Mouse (Mus musculus): ENCODE measurements around the gene Meis1. TPM values are rescaled to one million over a fixed set of nuclear protein-coding genes. Genes with fewer than 3 reads are reported as not detected.

Meis1 gene
- polyA plus RNA-seq, 1 experiment from 2014 or later = 29.4 TPM

DNA sequence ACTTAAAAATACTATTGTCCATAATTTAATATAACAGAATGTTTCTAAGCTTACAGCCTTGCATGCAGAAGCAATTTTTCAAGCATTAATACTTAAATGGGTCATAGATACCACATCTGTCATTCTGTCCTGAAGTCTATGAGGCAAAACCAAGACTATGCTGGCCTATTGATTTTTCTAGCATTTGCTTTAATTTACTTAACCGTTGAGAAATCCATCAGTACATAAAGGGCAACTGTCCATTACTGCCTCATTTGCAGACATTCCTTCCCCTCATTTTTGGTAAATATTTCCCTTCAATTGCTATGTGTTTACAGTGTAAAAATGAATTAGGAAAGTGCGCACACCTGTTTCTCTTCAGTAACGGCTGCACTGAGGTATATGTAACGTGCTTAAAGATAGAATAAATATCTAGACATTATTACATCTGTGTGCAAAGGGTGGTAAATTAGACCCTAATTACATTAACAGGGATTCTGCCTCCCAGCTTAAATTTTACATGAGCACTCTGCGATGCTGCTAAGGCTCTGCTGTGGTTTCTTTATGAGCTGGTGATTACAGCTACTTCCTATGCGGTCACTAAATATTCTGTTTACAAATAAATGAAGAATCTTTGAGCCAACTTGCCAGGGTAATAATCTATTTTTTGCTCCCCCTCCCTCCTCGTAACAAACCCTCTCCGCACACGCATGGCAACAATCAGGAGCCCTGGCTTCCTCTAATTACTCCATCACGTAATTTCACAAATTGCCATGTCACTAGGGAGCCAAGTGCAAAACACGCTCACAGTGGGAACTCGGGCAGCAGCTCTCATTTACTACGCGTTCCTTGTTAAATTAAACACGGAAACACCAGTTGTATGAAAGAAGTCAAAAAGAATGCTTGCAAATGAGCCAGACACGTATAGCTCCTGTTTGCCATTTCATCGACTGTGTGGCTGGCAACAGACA is 88.7 kb downstream of the Meis1 start:
- H3K27me3 ChIP-seq = no peaks in the 10 kb centered on the region
- peak overlapping the region; percentile 20 for H3K4me2 ChIP-seq (replicated peaks)
- no peaks in the 10 kb centered on the region for H3K36me3 ChIP-seq
- 26% methylated on average over 17 of the region's 17 CpGs for WGBS
- H3K9ac ChIP-seq (replicated peaks) = 0 out of 2 replicates have a peak overlapping the region, but pooled peaks have one; percentile 1
- H3K4me3 ChIP-seq = no peak overlapping the region
- no peaks in the 10 kb centered on the region for H3K9me3 ChIP-seq
- peaks cover 38% of the 10 kb centered on the region for H3K4me1 ChIP-seq
- peak overlapping the region; percentile 64 for H3K27ac ChIP-seq (replicated peaks)
- peak; percentile 57 for ATAC-seq (replicated peaks)

DNA sequence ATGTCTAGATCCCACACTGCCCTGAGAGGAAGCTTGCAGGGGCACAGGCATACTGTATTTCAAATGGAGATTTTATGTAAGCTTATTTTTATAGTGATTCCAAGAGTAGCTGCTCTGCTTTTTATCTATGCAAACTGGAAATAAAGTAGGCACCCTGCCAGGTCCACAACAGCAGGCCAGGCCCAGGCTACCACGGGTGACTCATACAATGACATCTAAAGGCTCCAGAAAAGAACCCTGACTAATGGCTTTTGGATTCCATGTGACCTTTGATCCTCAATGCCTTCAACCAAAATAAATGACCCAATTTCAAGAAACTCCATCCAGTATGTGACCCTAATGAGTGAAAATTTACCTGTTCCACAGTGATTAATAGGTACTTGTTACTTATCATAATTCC is 91.4 kb downstream of the Meis1 start:
- no peaks in the 10 kb centered on the region for H3K27me3 ChIP-seq
- peaks cover 33% of the 10 kb centered on the region for H3K4me1 ChIP-seq
- no peak overlapping the region for H3K4me3 ChIP-seq
- no peak for ATAC-seq (replicated peaks)
- H3K9me3 ChIP-seq = no peaks in the 10 kb centered on the region
- H3K9ac ChIP-seq (replicated peaks) = no peak overlapping the region
- no peak overlapping the region for H3K27ac ChIP-seq (replicated peaks)
- 0% methylated on average over 1 of the region's 1 CpGs for WGBS
- H3K4me2 ChIP-seq (replicated peaks) = no peak overlapping the region
- no peaks in the 10 kb centered on the region for H3K36me3 ChIP-seq

DNA sequence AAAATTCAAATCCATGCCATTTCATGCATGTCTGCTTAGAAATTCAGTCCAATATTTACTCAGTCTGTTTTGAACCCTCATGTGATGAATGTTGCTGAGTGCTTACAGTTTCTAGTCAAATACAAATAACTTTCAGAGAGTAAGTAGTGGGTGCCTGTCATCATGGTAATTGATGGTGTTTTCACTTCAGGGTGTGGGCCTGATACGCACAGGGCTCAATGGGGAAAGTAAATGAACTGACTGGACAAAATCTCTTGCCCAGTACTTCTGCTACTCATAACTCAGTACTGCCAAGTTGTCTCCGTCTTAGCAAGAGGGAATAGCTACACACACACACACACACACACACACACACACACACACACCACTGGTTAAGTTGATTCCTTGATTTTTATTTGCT is 92.0 kb downstream of the Meis1 start:
- Histone ChIP-seq H3K9me3 (no peaks in the 10 kb centered on the region), H3K9ac (replicated peaks) (no peak overlapping the region), H3K36me3 (no peaks in the 10 kb centered on the region), H3K4me3 (no peak overlapping the region), H3K4me2 (replicated peaks) (no peak overlapping the region), H3K4me1 (peaks cover 31% of the 10 kb centered on the region), H3K27me3 (no peaks in the 10 kb centered on the region), H3K27ac (replicated peaks) (no peak overlapping the region)
- ATAC-seq (replicated peaks) = no peak
- WGBS = 62% methylated on average over 2 of the region's 2 CpGs

DNA sequence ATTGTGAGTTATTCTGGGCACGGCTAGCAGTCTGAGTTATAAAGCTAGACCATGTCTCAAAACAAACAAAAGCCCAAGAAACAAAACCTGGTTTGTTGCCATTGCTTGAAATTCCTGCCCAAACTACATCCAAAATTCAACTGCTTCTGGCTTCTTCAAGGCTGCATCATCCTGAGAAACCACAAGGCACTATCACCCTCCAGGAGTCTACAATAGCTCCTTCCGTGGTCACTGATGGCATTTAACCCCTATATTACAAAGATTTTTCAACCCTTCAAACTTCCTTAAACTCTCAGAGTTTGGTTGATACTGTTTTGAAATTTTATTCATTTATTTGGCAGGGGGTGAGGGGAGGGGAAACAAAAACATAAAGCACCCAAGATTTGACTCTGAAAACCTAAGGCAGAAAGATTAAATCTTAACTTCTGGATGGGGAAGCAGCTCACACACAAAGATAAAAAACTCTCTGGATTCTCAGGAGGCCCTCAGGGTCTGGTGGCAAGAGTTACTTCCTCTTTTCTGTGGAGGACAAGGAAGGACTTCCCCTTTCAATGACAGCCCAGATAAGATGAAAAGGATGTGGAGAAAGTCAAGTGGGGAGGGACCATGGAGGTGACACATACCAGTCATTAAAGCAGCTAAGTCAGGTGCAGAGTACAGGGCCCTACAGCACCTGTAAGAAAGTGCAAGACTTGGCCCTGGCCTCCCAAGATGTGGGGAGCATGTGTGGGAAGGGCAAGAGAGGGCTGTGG is 94.0 kb downstream of the Meis1 start:
- H3K27me3 ChIP-seq = no peaks in the 10 kb centered on the region
- no peaks in the 10 kb centered on the region for H3K9me3 ChIP-seq
- H3K4me2 ChIP-seq (replicated peaks) = no peak overlapping the region
- H3K4me1 ChIP-seq = peaks cover 10% of the 10 kb centered on the region
- no peak for ATAC-seq (replicated peaks)
- H3K4me3 ChIP-seq = no peak overlapping the region
- WGBS = 72% methylated on average over 2 of the region's 2 CpGs
- H3K9ac ChIP-seq (replicated peaks) = no peak overlapping the region
- no peak overlapping the region for H3K27ac ChIP-seq (replicated peaks)
- H3K36me3 ChIP-seq = no peaks in the 10 kb centered on the region

DNA sequence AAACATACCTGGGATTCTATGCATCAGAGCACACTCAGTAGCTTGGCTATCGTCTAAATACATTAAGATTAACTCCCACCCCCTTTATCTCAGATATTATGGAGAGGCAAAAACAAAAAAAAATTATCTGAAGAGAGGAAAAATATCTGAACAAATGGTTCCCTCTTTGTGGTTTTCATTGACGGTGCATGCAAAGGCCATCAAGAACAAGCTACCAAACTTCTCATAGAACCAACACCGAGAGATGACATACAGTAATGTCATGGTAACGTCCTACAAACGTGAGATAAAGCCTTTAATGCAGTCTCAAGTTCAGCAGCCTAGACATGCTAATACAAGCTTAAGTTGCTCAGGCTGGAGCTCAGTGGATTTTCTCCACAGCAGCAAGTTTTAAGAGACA is 95.5 kb downstream of the Meis1 start:
- no peaks in the 10 kb centered on the region for H3K36me3 ChIP-seq
- H3K4me1 ChIP-seq = peaks cover 20% of the 10 kb centered on the region
- no peak overlapping the region for H3K4me2 ChIP-seq (replicated peaks)
- WGBS = 88% methylated on average over 5 of the region's 5 CpGs
- H3K4me3 ChIP-seq = no peak overlapping the region
- ATAC-seq (replicated peaks) = no peak
- no peak overlapping the region for H3K27ac ChIP-seq (replicated peaks)
- H3K9me3 ChIP-seq = no peaks in the 10 kb centered on the region
- H3K9ac ChIP-seq (replicated peaks) = no peak overlapping the region
- H3K27me3 ChIP-seq = no peaks in the 10 kb centered on the region

DNA sequence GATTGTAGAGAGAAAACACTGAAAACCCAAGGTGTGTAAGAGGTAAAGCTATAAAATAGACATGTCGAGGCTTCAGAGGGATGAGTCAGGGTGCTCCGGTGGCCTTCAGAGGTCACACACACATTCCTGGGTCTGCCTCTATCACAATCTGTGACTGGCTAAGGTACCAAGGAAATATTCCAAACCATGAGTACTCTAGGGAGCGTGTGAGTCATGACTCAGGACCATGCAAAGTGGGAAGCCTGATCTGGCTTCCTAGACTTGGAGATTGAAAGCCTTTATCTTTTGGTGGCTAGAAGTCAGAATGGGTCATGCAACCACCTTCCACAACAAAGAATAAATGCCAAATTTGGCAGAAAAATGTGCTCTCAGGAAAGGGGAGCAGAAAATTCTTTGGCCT is 98.1 kb downstream of the Meis1 start:
- no peak overlapping the region for H3K9ac ChIP-seq (replicated peaks)
- H3K4me2 ChIP-seq (replicated peaks) = no peak overlapping the region
- H3K27me3 ChIP-seq = no peaks in the 10 kb centered on the region
- 96% methylated on average over 3 of the region's 3 CpGs for WGBS
- no peak overlapping the region for H3K27ac ChIP-seq (replicated peaks)
- no peaks in the 10 kb centered on the region for H3K36me3 ChIP-seq
- peaks cover 38% of the 10 kb centered on the region for H3K4me1 ChIP-seq
- no peaks in the 10 kb centered on the region for H3K9me3 ChIP-seq
- H3K4me3 ChIP-seq = no peak overlapping the region
- no peak for ATAC-seq (replicated peaks)

DNA sequence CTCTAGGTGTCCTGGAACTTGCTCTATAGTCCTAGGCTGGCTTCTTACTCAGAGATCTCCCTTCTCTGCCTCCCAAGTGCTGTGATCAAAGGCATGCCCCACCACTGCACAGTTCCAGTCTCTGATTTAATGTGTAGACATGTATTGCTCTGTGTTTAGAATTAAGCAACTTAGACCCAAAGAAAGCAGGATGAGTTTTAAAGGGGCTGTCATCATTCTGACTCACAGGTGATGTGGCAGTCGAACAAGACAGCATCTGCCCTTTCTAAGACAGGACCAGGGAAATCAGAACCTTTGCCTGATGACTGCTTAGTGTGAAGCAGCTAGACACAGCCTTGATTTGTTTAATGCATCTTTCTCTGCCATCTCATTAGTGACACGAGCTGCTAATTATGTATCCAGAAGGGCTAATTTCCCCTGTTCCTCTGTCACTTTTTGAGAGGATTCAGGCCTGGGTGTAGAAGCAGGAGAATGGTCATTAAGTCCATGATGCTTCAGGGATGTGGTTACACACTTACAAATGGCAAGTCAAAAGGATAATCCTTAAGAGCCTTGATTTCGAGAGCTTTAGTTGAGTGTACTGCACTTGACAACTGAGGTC is 99.5 kb downstream of the Meis1 start:
- Histone ChIP-seq H3K9me3 (no peaks in the 10 kb centered on the region), H3K27me3 (no peaks in the 10 kb centered on the region), H3K4me1 (peaks cover 38% of the 10 kb centered on the region), H3K36me3 (no peaks in the 10 kb centered on the region), H3K4me2 (replicated peaks) (no peak overlapping the region), H3K9ac (replicated peaks) (no peak overlapping the region), H3K27ac (replicated peaks) (peak overlapping the region; percentile 51), H3K4me3 (no peak overlapping the region)
- 22% methylated on average over 3 of the region's 3 CpGs for WGBS
- ATAC-seq (replicated peaks) = peak; percentile 35

DNA sequence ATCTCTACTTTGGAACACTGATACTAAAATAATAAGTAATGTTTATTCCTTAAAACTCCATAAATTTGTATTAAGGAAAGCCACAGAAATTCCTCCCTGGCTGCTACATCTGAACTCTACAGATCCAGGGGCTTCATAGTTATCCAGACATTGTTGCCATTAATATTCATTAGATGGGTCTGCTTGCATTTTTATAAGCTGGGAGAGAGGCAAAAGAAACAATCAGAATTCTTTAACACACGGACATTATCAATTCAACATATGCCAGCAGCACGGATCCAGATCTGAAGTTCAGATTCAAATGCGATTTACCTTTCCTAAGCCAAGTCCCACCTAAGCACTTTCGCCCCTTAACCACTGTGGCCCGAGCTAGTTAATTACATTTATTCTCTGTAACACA is 100.9 kb downstream of the Meis1 start:
- Histone ChIP-seq H3K36me3 (no peaks in the 10 kb centered on the region), H3K27ac (replicated peaks) (peak overlapping the region; percentile 56), H3K4me1 (peaks cover 50% of the 10 kb centered on the region), H3K9me3 (no peaks in the 10 kb centered on the region), H3K4me3 (no peak overlapping the region), H3K4me2 (replicated peaks) (no peak overlapping the region; the same call in 1 of the 2 replicates), H3K27me3 (no peaks in the 10 kb centered on the region), H3K9ac (replicated peaks) (no peak overlapping the region)
- WGBS = 16% methylated on average over 5 of the region's 5 CpGs
- ATAC-seq (replicated peaks) = no peak

DNA sequence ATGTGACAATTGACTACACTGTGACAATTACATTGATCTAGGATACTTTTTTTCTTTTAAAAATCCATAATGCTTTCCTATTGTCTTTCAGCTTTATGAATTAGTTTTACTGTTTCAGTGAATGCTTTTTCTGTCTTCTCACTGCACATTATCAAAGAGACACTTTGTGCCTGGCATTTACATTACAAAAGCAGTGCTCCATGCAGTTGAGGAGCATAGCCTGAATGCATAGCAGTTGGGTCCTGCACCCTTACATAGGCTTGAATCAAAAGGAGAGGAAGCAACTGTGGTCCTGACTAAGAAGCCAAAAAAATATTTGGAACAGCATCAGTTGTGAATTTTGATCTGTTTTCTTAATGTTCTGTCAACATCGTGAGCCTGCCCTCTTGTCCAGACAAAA is 105.5 kb downstream of the Meis1 start:
- H3K36me3 ChIP-seq = no peaks in the 10 kb centered on the region
- H3K4me2 ChIP-seq (replicated peaks) = no peak overlapping the region
- no peak overlapping the region for H3K4me3 ChIP-seq
- no peaks in the 10 kb centered on the region for H3K9me3 ChIP-seq
- H3K9ac ChIP-seq (replicated peaks) = no peak overlapping the region
- WGBS = 27% methylated on average over 1 of the region's 1 CpGs
- H3K4me1 ChIP-seq = peaks cover 44% of the 10 kb centered on the region
- ATAC-seq (replicated peaks) = no peak
- H3K27ac ChIP-seq (replicated peaks) = peak overlapping the region; percentile 6; the same call in 1 of the 2 replicates
- H3K27me3 ChIP-seq = no peaks in the 10 kb centered on the region

DNA sequence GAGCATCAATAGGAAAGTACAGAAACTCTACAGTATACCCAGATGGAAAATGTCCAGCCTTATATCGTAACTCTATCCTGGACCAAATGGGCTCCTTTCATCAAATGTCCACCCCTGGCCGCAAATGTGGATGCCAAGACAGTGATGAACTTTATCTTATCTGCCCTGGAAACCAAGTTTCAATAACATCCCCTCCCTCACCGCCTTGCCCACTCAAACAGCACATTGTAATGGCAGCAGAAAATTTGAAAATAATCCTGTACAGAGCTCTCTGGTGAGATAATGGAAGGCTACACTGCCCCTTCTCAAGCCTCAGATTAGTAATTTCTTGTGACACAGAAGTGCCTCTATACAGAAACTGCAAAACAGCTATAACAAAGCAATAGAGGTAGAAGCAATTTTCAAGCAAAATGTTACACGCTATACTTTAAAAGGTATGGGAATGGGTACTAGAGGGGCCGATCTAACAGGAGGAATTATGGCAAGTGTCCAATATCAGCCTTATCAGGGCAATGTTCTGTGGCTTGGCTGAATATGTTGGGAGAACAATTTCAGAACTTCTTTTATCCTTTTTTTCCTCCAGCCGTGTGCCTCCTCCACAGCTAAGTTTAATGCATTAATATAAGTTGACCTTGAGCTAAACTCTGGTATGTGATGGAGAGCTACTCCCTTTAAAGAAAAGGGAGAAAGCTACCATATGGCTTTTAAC is 106.3 kb downstream of the Meis1 start:
- Histone ChIP-seq H3K27me3 (no peaks in the 10 kb centered on the region), H3K36me3 (no peaks in the 10 kb centered on the region), H3K4me1 (peaks cover 37% of the 10 kb centered on the region), H3K9ac (replicated peaks) (no peak overlapping the region), H3K9me3 (no peaks in the 10 kb centered on the region), H3K4me2 (replicated peaks) (no peak overlapping the region), H3K4me3 (no peak overlapping the region), H3K27ac (replicated peaks) (peak overlapping the region; percentile 33; the same call in 1 of the 2 replicates)
- ATAC-seq (replicated peaks) = no peak
- 54% methylated on average over 6 of the region's 6 CpGs for WGBS

DNA sequence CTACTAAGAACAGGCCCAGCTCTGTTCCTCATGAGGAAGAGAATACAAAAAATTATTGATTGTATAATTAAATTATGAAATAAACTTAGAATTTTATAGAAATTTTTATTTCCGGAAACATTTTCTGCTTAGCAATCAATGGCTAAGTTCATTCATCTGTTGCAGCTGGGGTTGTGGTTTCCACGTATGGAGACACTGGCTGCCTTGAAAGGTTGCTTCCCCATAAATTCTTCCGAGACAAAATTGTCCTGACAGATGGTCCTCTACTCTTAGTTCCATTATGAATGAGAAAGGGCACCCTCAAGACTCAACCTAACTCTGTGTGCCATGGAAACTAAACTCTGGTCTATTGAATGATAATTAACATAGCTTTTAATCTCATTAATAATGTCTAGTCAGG is 111.9 kb downstream of the Meis1 start:
- Histone ChIP-seq H3K4me3 (no peak overlapping the region), H3K9me3 (no peaks in the 10 kb centered on the region), H3K27ac (replicated peaks) (no peak overlapping the region), H3K9ac (replicated peaks) (no peak overlapping the region), H3K27me3 (no peaks in the 10 kb centered on the region), H3K36me3 (no peaks in the 10 kb centered on the region), H3K4me1 (no peaks in the 10 kb centered on the region), H3K4me2 (replicated peaks) (no peak overlapping the region)
- 54% methylated on average over 3 of the region's 3 CpGs for WGBS
- ATAC-seq (replicated peaks) = no peak

Data from forebrain, embryonic 15.5 days (tissue).